Mouse (Mus musculus): ENCODE measurements at regions not wholly inside any gene's neighbourhood (a gene's known extent, or its start where the extent isn't known, plus 50 kb on each side); places are given as distances from the start of the nearest gene placed in this dataset.
A peak's percentile ranks its signal among the peaks of the same experiment; 100 is the strongest.

GRCm38 (mm10) chr8:126649305-126649704 is 55.5 kb upstream of the Irf2bp2 start:
- H3K36me3 ChIP-seq (ENCODE audit: control insufficient read depth, insufficient read depth, low read length) = no peaks in the 10 kb centered on the region
- no peaks in the 10 kb centered on the region for H3K27me3 ChIP-seq (ENCODE audit: control insufficient read depth, insufficient read depth, low read length)
- H3K27ac ChIP-seq (replicated peaks; ENCODE audit: low read depth, low read length) = no peak overlapping the region
- peaks cover 2% of the 10 kb centered on the region; the same call in 1 of the 2 replicates for H3K4me1 ChIP-seq (ENCODE audit: control insufficient read depth, insufficient read depth, low read length)
- no peak for ATAC-seq (ENCODE audit: insufficient number of reproducible peaks, low FRiP score, low TSS enrichment, low read depth)
- no peak overlapping the region for H3K4me3 ChIP-seq (ENCODE audit: low read depth, low read length)
- H3K4me2 ChIP-seq (ENCODE audit: low read depth, severe bottlenecking) = no peak overlapping the region
- DNase-seq (ENCODE audit: low spot score) = no peak
- H3K9ac ChIP-seq (ENCODE audit: low read length) = no peak overlapping the region
- 91% methylated on average over 1 of the region's 1 CpGs for WGBS
- H3K9me3 ChIP-seq (ENCODE audit: control insufficient read depth, low read length) = no peaks in the 10 kb centered on the region

- DNase-seq (ENCODE audit: low spot score) (no peak), ATAC-seq (ENCODE audit: insufficient number of reproducible peaks, low FRiP score, low TSS enrichment, low read depth) (no peak)
- H3K9me3 ChIP-seq (ENCODE audit: control insufficient read depth, low read length) = no peaks in the 10 kb centered on the region
- no peak overlapping the region for H3K4me3 ChIP-seq (ENCODE audit: low read depth, low read length)
- no peaks in the 10 kb centered on the region for H3K36me3 ChIP-seq (ENCODE audit: control insufficient read depth, insufficient read depth, low read length)
- H3K4me1 ChIP-seq (ENCODE audit: control insufficient read depth, insufficient read depth, low read length) = peaks cover 6% of the 10 kb centered on the region; the same call in 1 of the 2 replicates
- no peak overlapping the region for H3K9ac ChIP-seq (ENCODE audit: low read length)
- no peak overlapping the region for H3K4me2 ChIP-seq (ENCODE audit: low read depth, severe bottlenecking)
- H3K27me3 ChIP-seq (ENCODE audit: control insufficient read depth, insufficient read depth, low read length) = no peaks in the 10 kb centered on the region
- H3K27ac ChIP-seq (replicated peaks; ENCODE audit: low read depth, low read length) = no peak overlapping the region
- WGBS = 75% methylated on average over 1 of the region's 1 CpGs
Observed at GRCm38 (mm10) chr8:126647350-126647749, 53.6 kb upstream of the Irf2bp2 start.

GRCm38 (mm10) chr8:126646604-126647311 is 53.0 kb upstream of the Irf2bp2 start:
- WGBS = 60% methylated on average over 8 of the region's 8 CpGs
- no peak for DNase-seq (ENCODE audit: low spot score)
- H3K27ac ChIP-seq (replicated peaks; ENCODE audit: low read depth, low read length) = no peak overlapping the region

GRCm38 (mm10) chr8:126644179-126644578 is 50.4 kb upstream of the Irf2bp2 start:
- DNase-seq (ENCODE audit: low spot score) (peak; percentile 39), ATAC-seq (ENCODE audit: insufficient number of reproducible peaks, low FRiP score, low TSS enrichment, low read depth) (no peak)
- Histone ChIP-seq H3K4me2 (ENCODE audit: low read depth, severe bottlenecking) (no peak overlapping the region), H3K36me3 (ENCODE audit: control insufficient read depth, insufficient read depth, low read length) (no peaks in the 10 kb centered on the region), H3K27me3 (ENCODE audit: control insufficient read depth, insufficient read depth, low read length) (no peaks in the 10 kb centered on the region), H3K4me1 (ENCODE audit: control insufficient read depth, insufficient read depth, low read length) (peaks cover 6% of the 10 kb centered on the region; the same call in 1 of the 2 replicates), H3K4me3 (ENCODE audit: low read depth, low read length) (no peak overlapping the region), H3K9me3 (ENCODE audit: control insufficient read depth, low read length) (no peaks in the 10 kb centered on the region), H3K9ac (ENCODE audit: low read length) (no peak overlapping the region), H3K27ac (replicated peaks; ENCODE audit: low read depth, low read length) (no peak overlapping the region)
- 18% methylated on average over 5 of the region's 5 CpGs for WGBS

More at GRCm38 (mm10) chr8:126646604-126647311, 53.0 kb upstream of the Irf2bp2 start:
- no peak for ATAC-seq (ENCODE audit: insufficient number of reproducible peaks, low FRiP score, low TSS enrichment, low read depth)
- H3K36me3 ChIP-seq (ENCODE audit: control insufficient read depth, insufficient read depth, low read length) = no peaks in the 10 kb centered on the region
- no peaks in the 10 kb centered on the region for H3K9me3 ChIP-seq (ENCODE audit: control insufficient read depth, low read length)
- H3K27me3 ChIP-seq (ENCODE audit: control insufficient read depth, insufficient read depth, low read length) = no peaks in the 10 kb centered on the region
- H3K4me2 ChIP-seq (ENCODE audit: low read depth, severe bottlenecking) = no peak overlapping the region
- no peak overlapping the region for H3K9ac ChIP-seq (ENCODE audit: low read length)
- H3K4me3 ChIP-seq (ENCODE audit: low read depth, low read length) = no peak overlapping the region
- H3K4me1 ChIP-seq (ENCODE audit: control insufficient read depth, insufficient read depth, low read length) = peaks cover 6% of the 10 kb centered on the region; the same call in 1 of the 2 replicates
